Mouse (Mus musculus): ENCODE data around the gene Ldb2. TPM values are rescaled to one million over a fixed set of nuclear protein-coding genes. Genes with fewer than 3 reads are reported as not detected.

Gene Ldb2
- polyA plus RNA-seq, 1 experiment from 2014 or later, result 21.3 TPM

DNA sequence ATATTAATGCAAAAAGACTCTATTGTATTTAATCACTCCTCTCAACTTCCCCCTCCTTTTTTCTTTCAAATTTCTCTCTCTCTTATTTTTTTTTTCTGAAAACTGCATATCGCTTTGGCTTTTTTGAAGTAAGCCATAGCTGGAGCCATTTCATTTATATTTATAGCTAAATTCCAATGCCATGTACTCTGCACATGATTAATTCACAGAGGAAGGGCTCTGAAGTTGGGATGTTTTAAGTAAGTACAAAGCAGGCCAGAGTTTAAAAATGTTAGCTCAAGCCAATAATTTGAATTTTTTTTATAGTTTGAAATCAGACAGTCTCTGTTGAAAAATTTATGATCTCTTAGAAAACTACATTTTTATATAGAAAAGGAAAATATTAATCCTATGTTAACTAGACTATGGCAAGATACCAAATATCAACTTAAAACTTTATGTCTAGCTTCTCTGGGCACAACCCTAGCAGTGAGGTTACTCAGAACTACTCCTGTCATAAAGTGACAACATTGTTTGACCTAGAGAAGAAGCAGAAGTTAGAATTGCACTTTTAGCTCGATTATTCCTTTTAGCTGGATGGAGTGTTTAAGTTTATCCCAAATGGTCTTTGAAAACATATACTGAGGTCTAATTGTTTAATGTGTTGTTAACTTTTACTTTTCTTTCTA is 222.7 kb downstream of the Ldb2 start:
- Histone ChIP-seq H3K27me3 (replicated peaks) (no peaks in the 10 kb centered on the region), H3K4me1 (no peaks in the 10 kb centered on the region), H3K9ac (no peak overlapping the region), H3K9me3 (no peaks in the 10 kb centered on the region), H3K27ac (no peak overlapping the region), H3K4me2 (replicated peaks) (no peak overlapping the region), H3K4me3 (no peak overlapping the region), H3K36me3 (no peaks in the 10 kb centered on the region)
- WGBS, result 85% methylated on average over 2 of the region's 2 CpGs
- ATAC-seq (ENCODE audit: low FRiP score, low read depth), result no peak

- no peaks in the 10 kb centered on the region for H3K36me3 ChIP-seq
- H3K9ac ChIP-seq, result no peak overlapping the region
- no peak for ATAC-seq (ENCODE audit: low FRiP score, low read depth)
- no peak overlapping the region for H3K4me2 ChIP-seq (replicated peaks)
- H3K27ac ChIP-seq, result no peak overlapping the region
- WGBS, result 96% methylated on average over 1 of the region's 1 CpGs
- no peak overlapping the region for H3K4me3 ChIP-seq
- no peaks in the 10 kb centered on the region for H3K27me3 ChIP-seq (replicated peaks)
- no peaks in the 10 kb centered on the region for H3K9me3 ChIP-seq
- H3K4me1 ChIP-seq, result no peaks in the 10 kb centered on the region
Observed at GRCm38 (mm10) chr5:44574681-44575080, 224.8 kb downstream of the Ldb2 start.

- H3K4me3 ChIP-seq, result no peak overlapping the region
- H3K4me1 ChIP-seq, result no peaks in the 10 kb centered on the region
- ATAC-seq (ENCODE audit: low FRiP score, low read depth), result no peak
- H3K9ac ChIP-seq, result no peak overlapping the region
- 72% methylated on average over 11 of the region's 11 CpGs for WGBS
- no peak overlapping the region for H3K27ac ChIP-seq
- no peaks in the 10 kb centered on the region for H3K36me3 ChIP-seq
- H3K4me2 ChIP-seq (replicated peaks), result no peak overlapping the region
- no peaks in the 10 kb centered on the region for H3K9me3 ChIP-seq
- no peaks in the 10 kb centered on the region for H3K27me3 ChIP-seq (replicated peaks)
Observed at GRCm38 (mm10) chr5:44553765-44554352, 245.6 kb downstream of the Ldb2 start.

- H3K27me3 ChIP-seq (replicated peaks), result no peaks in the 10 kb centered on the region
- no peak overlapping the region for H3K4me3 ChIP-seq
- no peaks in the 10 kb centered on the region for H3K36me3 ChIP-seq
- H3K4me2 ChIP-seq (replicated peaks), result no peak overlapping the region
- no peaks in the 10 kb centered on the region for H3K4me1 ChIP-seq
- no peak for ATAC-seq (ENCODE audit: low FRiP score, low read depth)
- no peaks in the 10 kb centered on the region for H3K9me3 ChIP-seq
- no peak overlapping the region for H3K27ac ChIP-seq
- H3K9ac ChIP-seq, result no peak overlapping the region
Observed at GRCm38 (mm10) chr5:44553155-44553554, 246.3 kb downstream of the Ldb2 start.

GRCm38 (mm10) chr5:44552121-44552520 is 247.4 kb downstream of the Ldb2 start:
- Histone ChIP-seq H3K36me3 (no peaks in the 10 kb centered on the region), H3K27ac (no peak overlapping the region), H3K9me3 (no peaks in the 10 kb centered on the region), H3K4me2 (replicated peaks) (no peak overlapping the region), H3K4me3 (no peak overlapping the region), H3K4me1 (no peaks in the 10 kb centered on the region), H3K27me3 (replicated peaks) (no peaks in the 10 kb centered on the region), H3K9ac (no peak overlapping the region)
- WGBS, result 81% methylated on average over 8 of the region's 8 CpGs
- no peak for ATAC-seq (ENCODE audit: low FRiP score, low read depth)

DNA sequence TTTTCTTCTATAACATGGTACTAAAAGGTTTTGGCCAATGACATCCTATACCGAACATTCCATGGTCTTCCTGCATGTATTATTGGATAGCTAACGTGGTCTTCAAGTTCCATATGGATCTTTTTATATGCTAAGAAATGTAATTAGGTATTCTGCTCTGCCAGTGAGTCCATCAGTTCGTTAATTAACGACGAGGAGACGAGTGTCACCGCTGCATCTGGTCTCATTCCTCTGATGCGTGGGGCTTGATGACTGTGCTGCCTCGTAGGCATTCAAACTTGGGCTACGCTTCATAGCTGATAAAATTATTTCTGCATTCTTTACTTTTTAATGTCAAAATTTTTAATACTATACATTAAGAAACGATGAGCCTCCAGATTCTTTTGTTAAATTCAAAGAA is 251.0 kb downstream of the Ldb2 start:
- 79% methylated on average over 11 of the region's 11 CpGs for whole genome bisulfite sequencing
- Histone ChIP-seq H3K27me3 (replicated peaks) (no peaks in the 10 kb centered on the region), H3K4me1 (no peaks in the 10 kb centered on the region), H3K4me3 (no peak overlapping the region), H3K9me3 (no peaks in the 10 kb centered on the region), H3K27ac (no peak overlapping the region), H3K4me2 (replicated peaks) (no peak overlapping the region), H3K36me3 (no peaks in the 10 kb centered on the region), H3K9ac (no peak overlapping the region)
- ATAC-seq (ENCODE audit: low FRiP score, low read depth), result no peak

GRCm38 (mm10) chr5:44543472-44544132 is 255.9 kb downstream of the Ldb2 start:
- Histone ChIP-seq H3K4me1 (no peaks in the 10 kb centered on the region), H3K36me3 (no peaks in the 10 kb centered on the region)
- 85% methylated on average over 2 of the region's 2 CpGs for WGBS

GRCm38 (mm10) chr5:44541748-44542147 is 257.7 kb downstream of the Ldb2 start:
- no peak for ATAC-seq (ENCODE audit: low FRiP score, low read depth)
- H3K4me1 ChIP-seq, result 0 out of 2 replicates have a peak, but pooled peaks cover 3% of the 10 kb centered on the region
- H3K4me2 ChIP-seq (replicated peaks), result no peak overlapping the region
- no peaks in the 10 kb centered on the region for H3K9me3 ChIP-seq
- H3K9ac ChIP-seq, result no peak overlapping the region
- H3K36me3 ChIP-seq, result no peaks in the 10 kb centered on the region
- 77% methylated on average over 9 of the region's 9 CpGs for WGBS
- H3K4me3 ChIP-seq, result no peak overlapping the region
- no peaks in the 10 kb centered on the region for H3K27me3 ChIP-seq (replicated peaks)
- H3K27ac ChIP-seq, result no peak overlapping the region

More at GRCm38 (mm10) chr5:44543472-44544132, 255.9 kb downstream of the Ldb2 start:
- no peaks in the 10 kb centered on the region for H3K9me3 ChIP-seq
- no peak for ATAC-seq (ENCODE audit: low FRiP score, low read depth)
- H3K27me3 ChIP-seq (replicated peaks), result no peaks in the 10 kb centered on the region
- H3K4me3 ChIP-seq, result no peak overlapping the region
- no peak overlapping the region for H3K27ac ChIP-seq
- H3K9ac ChIP-seq, result no peak overlapping the region
- no peak overlapping the region for H3K4me2 ChIP-seq (replicated peaks)

- no peak for ATAC-seq (ENCODE audit: low FRiP score, low read depth)
- Histone ChIP-seq H3K4me1 (0 out of 2 replicates have a peak, but pooled peaks cover 3% of the 10 kb centered on the region), H3K4me2 (replicated peaks) (no peak overlapping the region), H3K9ac (no peak overlapping the region), H3K27ac (no peak overlapping the region), H3K27me3 (replicated peaks) (no peaks in the 10 kb centered on the region), H3K4me3 (no peak overlapping the region), H3K9me3 (no peaks in the 10 kb centered on the region), H3K36me3 (no peaks in the 10 kb centered on the region)
- 54% methylated on average over 2 of the region's 2 CpGs for WGBS
Observed at GRCm38 (mm10) chr5:44538687-44539086, 260.8 kb downstream of the Ldb2 start.

DNA sequence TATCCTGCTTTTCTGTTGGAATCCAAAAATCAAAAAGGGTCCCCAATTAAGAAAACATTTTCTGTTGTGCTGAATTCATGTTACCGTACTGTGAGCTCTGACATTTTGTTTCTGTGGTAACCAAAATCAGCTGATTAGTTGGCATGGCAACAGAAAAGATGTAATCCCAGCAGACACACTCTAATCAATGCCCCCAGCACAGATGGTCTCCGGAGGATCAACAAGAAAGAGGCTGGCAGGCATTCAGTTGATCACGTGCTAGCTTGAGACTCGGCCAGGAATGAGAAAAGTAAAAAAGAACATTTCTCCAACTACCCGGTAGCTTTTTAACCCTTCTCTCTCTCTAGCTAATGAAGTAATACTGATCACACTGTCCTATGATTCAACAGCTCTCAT is 261.5 kb downstream of the Ldb2 start:
- WGBS, result 11% methylated on average over 5 of the region's 5 CpGs
- Histone ChIP-seq H3K4me3 (no peak overlapping the region), H3K27me3 (replicated peaks) (no peaks in the 10 kb centered on the region), H3K27ac (no peak overlapping the region), H3K36me3 (no peaks in the 10 kb centered on the region), H3K9me3 (no peaks in the 10 kb centered on the region), H3K4me2 (replicated peaks) (no peak overlapping the region), H3K9ac (no peak overlapping the region), H3K4me1 (0 out of 2 replicates have a peak, but pooled peaks cover 3% of the 10 kb centered on the region)
- ATAC-seq (ENCODE audit: low FRiP score, low read depth), result peak; percentile 96

- Histone ChIP-seq H3K27ac (no peak overlapping the region), H3K4me3 (no peak overlapping the region), H3K4me1 (0 out of 2 replicates have a peak, but pooled peaks cover 3% of the 10 kb centered on the region), H3K9ac (no peak overlapping the region), H3K36me3 (no peaks in the 10 kb centered on the region), H3K27me3 (replicated peaks) (no peaks in the 10 kb centered on the region), H3K4me2 (replicated peaks) (no peak overlapping the region), H3K9me3 (no peaks in the 10 kb centered on the region)
- no peak for ATAC-seq (ENCODE audit: low FRiP score, low read depth)
- WGBS, result 76% methylated on average over 5 of the region's 5 CpGs
Observed at GRCm38 (mm10) chr5:44537316-44537999, 262.0 kb downstream of the Ldb2 start.

DNA sequence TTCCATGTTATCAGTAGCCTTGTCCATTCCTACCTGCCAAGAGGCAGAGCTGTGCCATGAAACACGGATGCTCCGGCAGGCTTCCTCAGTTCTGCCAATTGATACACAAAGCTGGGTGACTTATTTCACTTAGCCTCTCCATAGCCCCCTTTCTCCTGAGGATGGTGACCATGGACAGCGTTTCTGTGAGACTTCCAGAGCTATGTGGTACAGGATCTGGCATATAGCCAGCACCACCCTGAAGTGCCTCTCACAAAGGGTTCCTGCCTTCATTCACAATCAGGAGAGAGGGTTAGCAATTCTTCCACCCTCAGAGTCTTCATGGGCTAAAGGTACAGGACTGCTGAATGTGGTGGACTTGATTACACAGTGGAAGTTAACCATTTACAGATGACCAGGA is 270.0 kb downstream of the Ldb2 start:
- ATAC-seq (ENCODE audit: low FRiP score, low read depth), result no peak
- H3K36me3 ChIP-seq, result no peaks in the 10 kb centered on the region
- no peaks in the 10 kb centered on the region for H3K27me3 ChIP-seq (replicated peaks)
- H3K27ac ChIP-seq, result no peak overlapping the region
- H3K4me2 ChIP-seq (replicated peaks), result no peak overlapping the region
- no peak overlapping the region for H3K9ac ChIP-seq
- no peak overlapping the region for H3K4me3 ChIP-seq
- WGBS, result 77% methylated on average over 3 of the region's 3 CpGs
- no peaks in the 10 kb centered on the region for H3K4me1 ChIP-seq
- no peaks in the 10 kb centered on the region for H3K9me3 ChIP-seq

All from neural tube, embryonic 12.5 days (tissue).